Mouse (Mus musculus) olfactory bulb, adult 2 months (tissue): Measurements from ENCODE around the gene Als2cl. TPM values are rescaled to one million over a fixed set of nuclear protein-coding genes. Genes with fewer than 3 reads are reported as not detected.

Source experiments
- H3K27ac ChIP-seq: fragments of 200-500 bp; 2 replicates; pipeline ENCODE4 v1.5.1; 2012; ENCODE audit warnings: low read depth, low read length; ENCODE audit not compliant: insufficient read depth
- H3K4me1 ChIP-seq: fragments of 200-500 bp; 2 replicates; pipeline ENCODE4 v1.6.1; 2012; ENCODE audit warnings: low read length; ENCODE audit not compliant: control insufficient read depth, insufficient read depth
- H3K4me3 ChIP-seq: fragments of 200-500 bp; 2 replicates; pipeline ENCODE4 v1.5.1; 2012; ENCODE audit warnings: mild to moderate bottlenecking, low read depth, low read length, moderate library complexity; ENCODE audit not compliant: insufficient read depth
- CTCF ChIP-seq: fragments of 200-500 bp; IDR thresholded peaks from 2 replicates; pipeline ENCODE4 v1.5.1; 2012; ENCODE audit warnings: low read depth, mild to moderate bottlenecking, low read length, moderate library complexity; ENCODE audit not compliant: insufficient read depth
- POLR2A ChIP-seq: fragments of 200-500 bp; IDR thresholded peaks from 2 replicates; pipeline ENCODE4 v1.6.1; 2012; ENCODE audit warnings: mild to moderate bottlenecking, low read depth, low read length, moderate library complexity; ENCODE audit not compliant: insufficient read depth
- WGBS: fragments of 180-500 bp; shearing (Covaris S2); methylation state at CpG from one replicate; pipeline ENCODE4 v1.1.7; 2018; 5-methylcytosine and 5-hydroxymethylcytosine counted together
- polyA plus RNA-seq: library from polyadenylated mRNA; stranded (reverse); fragments of >200 nt; gene quantifications from 2 replicates; pipeline ENCODE4 v1.2.4, GENCODE M21; 2012; ENCODE audit warnings: low replicate concordance; ENCODE audit not compliant: missing spikeins, insufficient read depth, insufficient read length

Gene Als2cl
- polyA plus RNA-seq, 1 experiment: not detected

- Histone ChIP-seq H3K4me1 (no peaks in the 10 kb centered on the region), H3K27ac (no peak overlapping the region), H3K4me3 (no peak overlapping the region)
- TF ChIP-seq POLR2A (no peak), CTCF (no peak)
- WGBS: 73% methylated on average over 12 of the region's 12 CpGs
Measured at GRCm38 (mm10) chr9:110933850-110934437, 54.3 kb downstream of the Als2cl start.

DNA sequence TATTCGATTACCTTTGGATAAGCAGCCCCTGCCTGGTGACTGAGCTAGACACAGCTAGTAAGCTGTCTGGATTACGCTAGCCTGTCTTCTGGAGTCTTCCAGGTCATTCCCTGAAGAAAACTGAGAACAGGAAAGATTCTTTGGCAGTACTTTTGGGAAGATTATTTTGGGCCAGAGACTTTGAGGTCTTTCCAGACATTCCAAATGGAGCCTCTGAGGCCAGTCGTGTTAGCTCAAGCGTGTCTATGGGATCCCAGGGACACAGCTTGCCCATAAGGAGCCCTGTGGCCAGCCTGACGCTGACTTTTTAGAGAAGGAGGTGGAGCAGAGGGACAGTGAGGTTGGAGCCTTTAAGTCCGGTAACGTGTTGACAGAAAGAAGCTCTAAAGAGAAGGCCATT lies 56.3 kb downstream of the Als2cl start:
- TF ChIP-seq CTCF (no peak), POLR2A (no peak)
- Histone ChIP-seq H3K4me1 (no peaks in the 10 kb centered on the region), H3K4me3 (no peak overlapping the region), H3K27ac (no peak overlapping the region)
- WGBS: 86% methylated on average over 7 of the region's 7 CpGs

GRCm38 (mm10) chr9:110937506-110938490 lies 58.1 kb downstream of the Als2cl start:
- Histone ChIP-seq H3K4me3 (no peak overlapping the region), H3K4me1 (no peaks in the 10 kb centered on the region), H3K27ac (no peak overlapping the region)
- no peak for TF ChIP-seq POLR2A
- WGBS: 89% methylated on average over 12 of the region's 12 CpGs

DNA sequence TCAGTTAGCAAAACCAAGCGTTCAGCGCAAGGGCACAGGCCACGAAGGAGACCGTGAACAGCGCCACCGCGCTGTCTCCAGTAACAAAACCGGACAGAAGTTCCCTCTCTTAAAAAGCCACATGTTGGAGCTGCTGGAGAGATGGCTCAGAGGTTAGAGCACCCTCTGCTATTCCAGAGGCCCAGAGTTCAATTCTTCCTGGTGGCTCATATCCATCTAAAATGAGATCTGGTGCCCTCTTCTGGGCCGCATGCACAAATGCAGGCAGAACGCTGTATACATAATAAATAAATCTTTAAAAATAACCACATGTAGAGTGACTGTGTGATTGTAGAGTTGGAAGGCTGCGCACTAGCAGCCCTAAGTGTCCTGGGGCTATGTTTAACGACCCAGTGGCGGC lies 64.6 kb downstream of the Als2cl start:
- TF ChIP-seq POLR2A: no peak
- TF ChIP-seq CTCF: no peak
- H3K27ac ChIP-seq: no peak overlapping the region
- WGBS: 34% methylated on average over 13 of the region's 13 CpGs
- H3K4me1 ChIP-seq: peaks cover 5% of the 10 kb centered on the region; the same call in 1 of the 2 replicates
- H3K4me3 ChIP-seq: no peak overlapping the region

- no peak overlapping the region for H3K4me3 ChIP-seq
- 43% methylated on average over 18 of the region's 18 CpGs for WGBS
Measured at GRCm38 (mm10) chr9:110945343-110945742, 65.7 kb downstream of the Als2cl start.

GRCm38 (mm10) chr9:110945926-110946325 lies 66.3 kb downstream of the Als2cl start, which contains the start of gene Tdgf1:
Gene Tdgf1 (minus strand): TSS chr9:110946158.
- WGBS: 58% methylated on average over 11 of the region's 11 CpGs
- Histone ChIP-seq H3K4me3 (no peak within 1 kb of the TSS), H3K27ac (no peak within 1 kb of the TSS), H3K4me1 (peaks cover 5% of the 10 kb centered on the region; the same call in 1 of the 2 replicates)
- TF ChIP-seq CTCF (no peak), POLR2A (no peak)

More at GRCm38 (mm10) chr9:110945343-110945742, 65.7 kb downstream of the Als2cl start:
- Histone ChIP-seq H3K4me1 (peaks cover 5% of the 10 kb centered on the region; the same call in 1 of the 2 replicates), H3K27ac (no peak overlapping the region)
- TF ChIP-seq CTCF: no peak
- no peak for TF ChIP-seq POLR2A

DNA sequence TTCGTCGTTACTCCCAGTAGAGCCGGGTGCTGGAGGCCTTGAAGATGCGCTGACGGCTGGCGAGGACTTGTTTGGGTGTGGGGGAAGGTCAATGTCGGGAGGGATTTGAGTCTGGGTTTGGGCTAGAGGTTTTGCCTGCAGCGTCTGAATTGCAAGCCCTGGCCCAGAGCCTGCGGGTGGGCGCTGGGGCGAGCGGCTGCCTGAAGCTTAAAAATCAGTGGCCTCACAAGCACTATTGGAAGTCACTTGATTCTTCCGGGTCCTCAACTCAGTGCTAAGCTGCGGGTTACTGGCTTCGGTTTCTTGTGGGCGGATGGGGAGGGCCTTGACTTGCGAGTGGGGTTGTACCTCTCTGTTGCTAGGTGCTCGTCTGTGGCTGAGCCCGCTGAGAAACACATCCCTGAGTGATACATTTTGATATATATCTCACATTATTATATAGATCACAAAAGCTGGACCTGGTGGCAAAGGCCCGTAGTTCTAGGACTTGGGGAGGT lies 66.9 kb downstream of the Als2cl start:
- Histone ChIP-seq H3K27ac (no peak overlapping the region), H3K4me3 (no peak overlapping the region), H3K4me1 (peaks cover 5% of the 10 kb centered on the region; the same call in 1 of the 2 replicates)
- TF ChIP-seq POLR2A (no peak), CTCF (no peak)
- 51% methylated on average over 20 of the region's 20 CpGs for WGBS

DNA sequence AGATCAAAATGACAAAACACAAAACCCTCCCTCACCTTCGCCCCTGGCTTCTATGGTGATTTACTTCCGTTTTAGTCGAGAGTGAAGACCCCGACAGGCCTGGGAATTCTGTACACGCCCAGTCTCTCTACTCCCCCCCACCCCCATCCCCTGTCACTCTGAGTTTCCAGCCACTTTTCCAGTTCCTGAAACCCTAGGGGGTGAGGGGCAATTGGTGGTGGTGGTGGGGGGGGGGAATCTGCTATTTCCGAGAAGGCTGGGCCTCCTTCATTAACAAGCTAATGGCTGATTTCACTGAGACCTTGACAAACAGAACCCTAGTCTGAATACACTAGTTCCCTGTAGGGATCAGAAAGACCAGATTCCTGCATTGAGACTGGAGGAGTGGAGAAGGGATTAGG lies 67.6 kb downstream of the Als2cl start:
- H3K4me3 ChIP-seq: no peak overlapping the region
- TF ChIP-seq POLR2A (no peak), CTCF (no peak)
- H3K27ac ChIP-seq: no peak overlapping the region
- H3K4me1 ChIP-seq: peaks cover 5% of the 10 kb centered on the region; the same call in 1 of the 2 replicates
- WGBS: 54% methylated on average over 6 of the region's 6 CpGs

DNA sequence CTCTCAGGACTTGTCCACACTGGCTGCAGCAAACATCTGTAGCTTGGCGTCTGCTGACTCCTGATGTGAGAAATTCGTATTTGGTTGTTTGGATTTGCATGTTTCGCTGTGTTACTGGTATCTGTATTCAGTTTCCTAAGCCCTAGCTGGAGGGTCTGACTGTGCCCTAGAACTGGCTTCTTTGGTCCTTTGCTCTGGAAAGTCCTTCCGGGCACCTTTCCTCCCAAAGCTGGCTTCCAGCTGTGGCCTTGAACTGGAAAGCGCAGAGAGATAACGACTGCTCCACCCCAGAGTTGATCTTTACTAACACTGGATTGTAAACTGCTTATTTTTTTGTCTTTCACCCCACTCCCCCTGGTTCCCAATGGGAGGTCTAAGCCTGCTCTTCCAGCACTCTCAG lies 68.2 kb downstream of the Als2cl start:
- 84% methylated on average over 6 of the region's 6 CpGs for WGBS
- H3K4me3 ChIP-seq: no peak overlapping the region
- no peak overlapping the region for H3K27ac ChIP-seq
- peaks cover 5% of the 10 kb centered on the region; the same call in 1 of the 2 replicates for H3K4me1 ChIP-seq
- TF ChIP-seq POLR2A: no peak
- TF ChIP-seq CTCF: no peak
